Mouse (Mus musculus) lung, postnatal 25 days (tissue): ENCODE measurements at regions not wholly inside any gene's neighbourhood (a gene's known extent, or its start where the extent isn't known, plus 50 kb on each side); places are given as distances from the start of the nearest gene placed in this dataset.

Experiments used
- DNase-seq: peaks from one replicate; pipeline ENCODE4 v3.0.0; 2022; ENCODE audit warnings: low spot score

DNA sequence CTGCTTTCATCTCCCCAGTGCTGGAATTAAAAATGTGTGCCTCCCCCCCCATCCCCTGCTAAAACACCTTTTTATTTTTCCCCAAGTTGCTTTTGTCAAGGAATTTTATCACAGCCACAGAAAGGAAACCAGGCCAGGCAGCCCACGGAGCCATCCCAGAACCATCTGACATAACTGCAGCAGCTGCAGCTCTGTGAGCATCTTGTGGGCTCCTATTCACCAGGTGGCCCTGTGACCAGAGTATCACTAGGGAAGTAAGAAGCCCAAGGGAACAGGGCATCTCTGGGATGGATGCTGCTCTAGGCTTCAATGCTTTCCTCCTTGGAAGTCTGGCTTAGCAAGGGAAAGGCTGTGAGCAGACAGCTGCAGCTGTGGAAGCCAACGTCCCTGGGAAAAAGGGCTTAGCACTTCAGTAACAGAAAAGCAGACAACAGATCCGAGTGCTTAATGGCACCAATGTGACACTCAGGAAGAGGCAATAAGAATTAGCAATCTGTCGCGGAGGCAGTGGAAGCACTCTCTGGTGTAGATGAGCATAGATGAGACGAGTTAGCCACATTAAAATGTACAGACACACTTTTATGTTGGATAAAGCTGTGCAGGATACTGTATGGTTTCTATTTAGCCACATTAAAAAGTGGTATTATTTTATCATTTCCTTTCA is 1183.0 kb downstream of the 4930447A16Rik start:
- DNase-seq: no peak

DNA sequence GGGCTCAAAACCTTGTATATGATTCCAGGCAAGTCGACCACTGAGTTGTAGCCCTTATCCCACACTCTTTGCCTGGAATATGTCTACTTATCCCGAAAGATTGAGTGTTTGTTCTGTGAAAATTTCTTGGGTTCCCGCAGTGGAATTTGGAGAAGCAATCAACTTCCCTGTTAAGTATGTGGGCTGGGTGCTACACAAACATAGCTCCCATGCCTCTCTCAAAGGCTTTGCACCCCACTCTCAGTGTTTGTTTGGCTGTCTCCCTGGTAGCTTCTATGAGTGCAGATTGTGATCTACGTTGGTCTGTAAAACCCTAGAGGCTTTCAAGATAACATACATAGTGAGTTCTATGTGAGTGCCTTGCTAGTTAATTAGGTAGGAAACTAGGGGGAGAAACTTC is 1184.2 kb downstream of the 4930447A16Rik start:
- DNase-seq: peak; percentile 76
